Mouse (Mus musculus): Measurements from ENCODE around the gene Tas2r110. TPM values are rescaled to one million over a fixed set of nuclear protein-coding genes. Genes with fewer than 3 reads are reported as not detected.

The Tas2r110 gene
- polyA plus RNA-seq (2014; fragmentation: Nextera tagmentation; extraction: Ambion mirVana), result not detected in 2 replicates

- Histone ChIP-seq H3K27ac (replicated peaks; ENCODE audit: low read depth, low read length) (no peak within 1 kb of the TSS), H3K36me3 (replicated peaks; ENCODE audit: control insufficient read depth, insufficient read depth, low read depth, low read length) (no peaks in the 10 kb centered on the region), H3K4me2 (ENCODE audit: low read depth, low read length) (no peak within 1 kb of the TSS), H3K4me1 (ENCODE audit: control insufficient read depth, insufficient read depth, low read length) (no peaks in the 10 kb centered on the region), H3K4me3 (ENCODE audit: low read depth, low read length) (no peak within 1 kb of the TSS), H3K9ac (replicated peaks; ENCODE audit: low read length) (no peak within 1 kb of the TSS), H3K27me3 (ENCODE audit: control insufficient read depth, insufficient read depth, low read length) (no peaks in the 10 kb centered on the region), H3K9me3 (replicated peaks; ENCODE audit: control insufficient read depth, low read length) (no peaks in the 10 kb centered on the region)
- no peak for DNase-seq (ENCODE audit: low spot score)
- ATAC-seq (replicated peaks; ENCODE audit: insufficient number of reproducible peaks, low FRiP score, low TSS enrichment, low read depth), result no peak
These were observed at the start of gene Tas2r110 for GRCm38 (mm10) chr6:132867708-132868107. Gene Tas2r110 (plus strand): TSS chr6:132868008.

GRCm38 (mm10) chr6:132846842-132847241, 21.0 kb upstream of the Tas2r110 start, which contains the start of gene Tas2r123:
Gene Tas2r123 (plus strand): TSS chr6:132847142.
- DNase-seq (ENCODE audit: low spot score) (no peak), ATAC-seq (replicated peaks; ENCODE audit: insufficient number of reproducible peaks, low FRiP score, low TSS enrichment, low read depth) (no peak)
- H3K9ac ChIP-seq (replicated peaks; ENCODE audit: low read length), result no peak within 1 kb of the TSS
- no peak within 1 kb of the TSS for H3K27ac ChIP-seq (replicated peaks; ENCODE audit: low read depth, low read length)
- H3K4me1 ChIP-seq (ENCODE audit: control insufficient read depth, insufficient read depth, low read length), result no peaks in the 10 kb centered on the region
- H3K9me3 ChIP-seq (replicated peaks; ENCODE audit: control insufficient read depth, low read length), result no peaks in the 10 kb centered on the region
- no peak within 1 kb of the TSS for H3K4me2 ChIP-seq (ENCODE audit: low read depth, low read length)
- no peaks in the 10 kb centered on the region for H3K27me3 ChIP-seq (ENCODE audit: control insufficient read depth, insufficient read depth, low read length)
- no peak within 1 kb of the TSS for H3K4me3 ChIP-seq (ENCODE audit: low read depth, low read length)
- H3K36me3 ChIP-seq (replicated peaks; ENCODE audit: control insufficient read depth, insufficient read depth, low read depth, low read length), result no peaks in the 10 kb centered on the region
- WGBS, result 91% methylated on average over 1 of the region's 1 CpGs

GRCm38 (mm10) chr6:132855138-132855537, 12.7 kb upstream of the Tas2r110 start, which contains the start of gene Tas2r116:
Gene Tas2r116 (plus strand): TSS chr6:132855438.
- Histone ChIP-seq H3K27ac (replicated peaks; ENCODE audit: low read depth, low read length) (no peak within 1 kb of the TSS), H3K9me3 (replicated peaks; ENCODE audit: control insufficient read depth, low read length) (no peaks in the 10 kb centered on the region), H3K4me3 (ENCODE audit: low read depth, low read length) (no peak within 1 kb of the TSS), H3K9ac (replicated peaks; ENCODE audit: low read length) (no peak within 1 kb of the TSS), H3K36me3 (replicated peaks; ENCODE audit: control insufficient read depth, insufficient read depth, low read depth, low read length) (no peaks in the 10 kb centered on the region), H3K4me2 (ENCODE audit: low read depth, low read length) (no peak within 1 kb of the TSS), H3K27me3 (ENCODE audit: control insufficient read depth, insufficient read depth, low read length) (no peaks in the 10 kb centered on the region), H3K4me1 (ENCODE audit: control insufficient read depth, insufficient read depth, low read length) (no peaks in the 10 kb centered on the region)
- 63% methylated on average over 1 of the region's 1 CpGs for WGBS
- ATAC-seq (replicated peaks; ENCODE audit: insufficient number of reproducible peaks, low FRiP score, low TSS enrichment, low read depth) (no peak), DNase-seq (ENCODE audit: low spot score) (no peak)

- H3K27ac ChIP-seq (replicated peaks; ENCODE audit: low read depth, low read length), result no peak within 1 kb of the TSS
- no peak within 1 kb of the TSS for H3K4me2 ChIP-seq (ENCODE audit: low read depth, low read length)
- H3K9ac ChIP-seq (replicated peaks; ENCODE audit: low read length), result no peak within 1 kb of the TSS
- H3K9me3 ChIP-seq (replicated peaks; ENCODE audit: control insufficient read depth, low read length), result no peaks in the 10 kb centered on the region
- no peaks in the 10 kb centered on the region for H3K4me1 ChIP-seq (ENCODE audit: control insufficient read depth, insufficient read depth, low read length)
- H3K36me3 ChIP-seq (replicated peaks; ENCODE audit: control insufficient read depth, insufficient read depth, low read depth, low read length), result no peaks in the 10 kb centered on the region
- no peak within 1 kb of the TSS for H3K4me3 ChIP-seq (ENCODE audit: low read depth, low read length)
- DNase-seq (ENCODE audit: low spot score) (no peak), ATAC-seq (replicated peaks; ENCODE audit: insufficient number of reproducible peaks, low FRiP score, low TSS enrichment, low read depth) (no peak)
- no peaks in the 10 kb centered on the region for H3K27me3 ChIP-seq (ENCODE audit: control insufficient read depth, insufficient read depth, low read length)
- 77% methylated on average over 1 of the region's 1 CpGs for whole genome bisulfite sequencing
These were observed 24.9 kb downstream of the Tas2r110 start, which contains the start of gene Tas2r113 for GRCm38 (mm10) chr6:132892711-132893110. Gene Tas2r113 (plus strand): TSS chr6:132893011.

- WGBS, result 84% methylated on average over 3 of the region's 3 CpGs
These were observed 41.5 kb downstream of the Tas2r110 start, which contains the start of gene Tas2r125 for GRCm38 (mm10) chr6:132909351-132909750. Gene Tas2r125 (plus strand): TSS chr6:132909651.

More at GRCm38 (mm10) chr6:132909351-132909750, 41.5 kb downstream of the Tas2r110 start, which contains the start of gene Tas2r125:
- Histone ChIP-seq H3K9me3 (replicated peaks; ENCODE audit: control insufficient read depth, low read length) (no peaks in the 10 kb centered on the region), H3K36me3 (replicated peaks; ENCODE audit: control insufficient read depth, insufficient read depth, low read depth, low read length) (no peaks in the 10 kb centered on the region), H3K4me1 (ENCODE audit: control insufficient read depth, insufficient read depth, low read length) (no peaks in the 10 kb centered on the region), H3K9ac (replicated peaks; ENCODE audit: low read length) (no peak within 1 kb of the TSS), H3K27me3 (ENCODE audit: control insufficient read depth, insufficient read depth, low read length) (no peaks in the 10 kb centered on the region), H3K4me3 (ENCODE audit: low read depth, low read length) (no peak within 1 kb of the TSS), H3K27ac (replicated peaks; ENCODE audit: low read depth, low read length) (no peak within 1 kb of the TSS), H3K4me2 (ENCODE audit: low read depth, low read length) (no peak within 1 kb of the TSS)
- DNase-seq (ENCODE audit: low spot score) (no peak), ATAC-seq (replicated peaks; ENCODE audit: insufficient number of reproducible peaks, low FRiP score, low TSS enrichment, low read depth) (no peak)

Other genes with a start within 250 kb of the Tas2r110 start
- gene A630073D07Rik, start 216.5 kb upstream of the Tas2r110 start, polyA plus RNA-seq (2014; fragmentation: Nextera tagmentation; extraction: Ambion mirVana), result not detected in 2 replicates
- gene Tas2r120, start 211.1 kb upstream of the Tas2r110 start, polyA plus RNA-seq (2014; fragmentation: Nextera tagmentation; extraction: Ambion mirVana), result not detected in 2 replicates
- gene Tas2r121, start 167.0 kb upstream of the Tas2r110 start, polyA plus RNA-seq (2014; fragmentation: Nextera tagmentation; extraction: Ambion mirVana), result not detected in 2 replicates
- gene Tas2r122, start 156.1 kb upstream of the Tas2r110 start, polyA plus RNA-seq (2014; fragmentation: Nextera tagmentation; extraction: Ambion mirVana), result not detected in 2 replicates
- gene Tas2r115, start 130.0 kb upstream of the Tas2r110 start, polyA plus RNA-seq (2014; fragmentation: Nextera tagmentation; extraction: Ambion mirVana), result not detected in 2 replicates
- not detected in 2 replicates for gene Tas2r124, start 113.3 kb upstream of the Tas2r110 start, polyA plus RNA-seq (2014; fragmentation: Nextera tagmentation; extraction: Ambion mirVana)
- gene Tas2r102, start 105.9 kb upstream of the Tas2r110 start, polyA plus RNA-seq (2014; fragmentation: Nextera tagmentation; extraction: Ambion mirVana), result not detected in 2 replicates
- not detected in 2 replicates for gene Tas2r136, start 89.8 kb upstream of the Tas2r110 start, polyA plus RNA-seq (2014; fragmentation: Nextera tagmentation; extraction: Ambion mirVana)
- gene Tas2r117, start 65.2 kb upstream of the Tas2r110 start, polyA plus RNA-seq (2014; fragmentation: Nextera tagmentation; extraction: Ambion mirVana), result not detected in 2 replicates
- not detected in 2 replicates for gene Tas2r123, start 20.9 kb upstream of the Tas2r110 start, polyA plus RNA-seq (2014; fragmentation: Nextera tagmentation; extraction: Ambion mirVana)
- not detected in 2 replicates for gene Tas2r116, start 12.6 kb upstream of the Tas2r110 start, polyA plus RNA-seq (2014; fragmentation: Nextera tagmentation; extraction: Ambion mirVana)
- gene Tas2r113, start 25.0 kb downstream of the Tas2r110 start, polyA plus RNA-seq (2014; fragmentation: Nextera tagmentation; extraction: Ambion mirVana), result not detected in 2 replicates
- gene Tas2r125, start 41.6 kb downstream of the Tas2r110 start, polyA plus RNA-seq (2014; fragmentation: Nextera tagmentation; extraction: Ambion mirVana), result not detected in 2 replicates
- gene Tas2r129, start 83.1 kb downstream of the Tas2r110 start, polyA plus RNA-seq (2014; fragmentation: Nextera tagmentation; extraction: Ambion mirVana), result not detected in 2 replicates
- not detected in 2 replicates for gene Tas2r131, start 89.9 kb downstream of the Tas2r110 start, polyA plus RNA-seq (2014; fragmentation: Nextera tagmentation; extraction: Ambion mirVana)
- gene Tas2r109, start 113.0 kb downstream of the Tas2r110 start, polyA plus RNA-seq (2014; fragmentation: Nextera tagmentation; extraction: Ambion mirVana), result not detected in 2 replicates
- not detected in 2 replicates for gene Tas2r103, start 169.1 kb downstream of the Tas2r110 start, polyA plus RNA-seq (2014; fragmentation: Nextera tagmentation; extraction: Ambion mirVana)
- gene Tas2r140, start 187.8 kb downstream of the Tas2r110 start, polyA plus RNA-seq (2014; fragmentation: Nextera tagmentation; extraction: Ambion mirVana), result not detected in 2 replicates
- 75.8 and 95.1 TPM in 2 replicates for gene Smim10l1, start 236.9 kb downstream of the Tas2r110 start, polyA plus RNA-seq (2014; fragmentation: Nextera tagmentation; extraction: Ambion mirVana)

Measured in embryonic facial prominence, embryonic 11.5 days (tissue).